Comparison of ENCODE assay signal across 9 mouse cellular contexts in genomic region chr9:48354793-48355192, GRCm38 (mm10). TPM values are rescaled to one million over a fixed set of nuclear protein-coding genes. Genes with fewer than 3 reads are reported as not detected.
A peak's percentile ranks its signal among the peaks of the same experiment; 100 is the strongest.
DNase-seq lines count a peak whose midpoint lies in the region; ATAC-seq and TF ChIP-seq lines count a peak whose summit lies in the region.
"Had no signal": no experiment of that assay in that cellular context is flagged by ENCODE, and none has a peak within 500 bp of the region (broad histone marks: within the 10 kb centered on the region; RNA-seq: fewer than 3 reads in every experiment).

No protein-coding gene starts in this region.

- H3K9me3 ChIP-seq in liver, embryonic 14.5 days (ENCODE audit: control insufficient read depth, low read length), result no peaks in the 10 kb centered on the region
- H3K9me3 ChIP-seq: limb, embryonic 12.5 days had no signal

- DNase-seq in urinary bladder, adult 18-20 months (ENCODE audit: low spot score in 2 of 2), result peak; percentile 41 to 45
- DNase-seq in urinary bladder, postnatal 10 days (ENCODE audit: low spot score), result no peak
- DNase-seq in c-Kit-positive CD71-positive TER-119-positive erythroid progenitor cells, embryonic 14.5 days (ENCODE audit: low spot score), result peak; percentile 87
- DNase-seq in frontal cortex, postnatal 36 days (ENCODE audit: low spot score in 2 of 2), result peak; percentile 70 to 77
- peak; percentile 77 to 86 for DNase-seq in kidney, postnatal 25 days
- DNase-seq in liver, embryonic 14.5 days (ENCODE audit: low read depth in 3 of 3, low spot score in 3 of 3), result peak; percentile 72 to 80 (median 74)
- DNase-seq in retina, postnatal 7 days (ENCODE audit: low read depth, low spot score), result peak; percentile 62
- peak; percentile 78 for DNase-seq in thymus, postnatal 4 days

- TF ChIP-seq CTCF in liver, embryonic 14.5 days (IDR thresholded peaks at IDR 0.05; ENCODE audit: low read depth), result peak; percentile 99

- 27% methylated on average over 3 of the region's 3 CpGs for WGBS in liver, embryonic 14.5 days (ENCODE audit: insufficient replicate concordance)

- no peak; the same call in 1 of the 2 replicates for TF ChIP-seq EP300 in liver, embryonic 14.5 days (IDR thresholded peaks at IDR 0.05; ENCODE audit: low read depth)

- H3K9ac ChIP-seq in liver, embryonic 14.5 days (replicated peaks), result 0 out of 2 replicates have a peak overlapping the region, but pooled peaks have one; percentile 27
- H3K9ac ChIP-seq: limb, embryonic 12.5 days had no signal

- no peaks in the 10 kb centered on the region for H3K27me3 ChIP-seq in liver, embryonic 14.5 days (ENCODE audit: control insufficient read depth, insufficient read depth, low read length)
- H3K27me3 ChIP-seq: limb, embryonic 12.5 days had no signal

- peak overlapping the region; percentile 46 for H3K27ac ChIP-seq in liver, embryonic 14.5 days

- ATAC-seq in liver, embryonic 14.5 days (ENCODE audit: insufficient read depth), result peak; percentile 61

- H3K4me2 ChIP-seq in liver, embryonic 14.5 days (ENCODE audit: low read depth), result 0 out of 2 replicates have a peak overlapping the region, but pooled peaks have one; percentile 1
- H3K4me2 ChIP-seq: limb, embryonic 12.5 days had no signal

- H3K4me3 ChIP-seq in liver, embryonic 14.5 days (ENCODE audit: insufficient read depth in 1 of 2, low read depth in 2 of 2, low read length in 2 of 2), result no peak overlapping the region
- H3K4me3 ChIP-seq: limb, embryonic 12.5 days had no signal

- peaks cover 52 to 58% of the 10 kb centered on the region in 2 experiments for H3K4me1 ChIP-seq in liver, embryonic 14.5 days (replicated peaks; ENCODE audit: control insufficient read depth in 2 of 2, insufficient read depth in 2 of 2, low read length in 1 of 2)

- H3K36me3 ChIP-seq in liver, embryonic 14.5 days (replicated peaks; ENCODE audit: control insufficient read depth, insufficient read depth, low read depth), result no peaks in the 10 kb centered on the region
- H3K36me3 ChIP-seq: limb, embryonic 12.5 days had no signal

RNA-seq across cellular contexts. Expression of gene Nxpe2, which starts 1.5 kb away (rescaled TPM):
- polyA plus RNA-seq in liver, embryonic 14.5 days (2012; rRNA removed), result 82.3 and 110 TPM in 2 replicates
- 192 and 209 TPM in 2 replicates for polyA plus RNA-seq in liver, embryonic 14.5 days (2014; fragmentation: Nextera tagmentation; extraction: Ambion mirVana)
